Mouse (Mus musculus) hindbrain, postnatal 0 days (tissue): ENCODE measurements around the gene Gps1. TPM values are rescaled to one million over a fixed set of nuclear protein-coding genes. Genes with fewer than 3 reads are reported as not detected.

Source experiments
- ATAC-seq: fragments of 200-750 bp; cut with Nextera tagmentation; 2 replicates; pipeline ENCODE4 v1.8.0; 2017; ENCODE audit warnings: mild to moderate bottlenecking, moderate TSS enrichment, moderate library complexity
- DNase-seq: peaks from one replicate; pipeline ENCODE4 v3.0.0-alpha.2; 2015; ENCODE audit warnings: low spot score
- H3K27ac ChIP-seq: fragments of 300-500 bp; sonication (generic); 2 replicates; pipeline ENCODE4 v1.5.1; 2014; ENCODE audit warnings: mild to moderate bottlenecking
- H3K27me3 ChIP-seq: fragments of 300-500 bp; sonication (generic); 2 replicates; pipeline ENCODE4 v1.6.1; 2014; ENCODE audit warnings: low read length, mixed read lengths; ENCODE audit not compliant: insufficient read depth
- H3K36me3 ChIP-seq: fragments of 300-500 bp; sonication (generic); 2 replicates; pipeline ENCODE4 v1.6.1; 2014; ENCODE audit warnings: low read length, mixed read lengths; ENCODE audit not compliant: insufficient read depth
- H3K4me1 ChIP-seq: fragments of 300-500 bp; sonication (generic); 2 replicates; pipeline ENCODE4 v1.6.1; 2014; ENCODE audit warnings: antibody characterized with exemption, low read length, mixed read lengths; ENCODE audit not compliant: insufficient read depth
- H3K4me2 ChIP-seq: fragments of 300-500 bp; sonication (generic); 2 replicates; pipeline ENCODE4 v1.6.1; 2014; ENCODE audit warnings: low read depth, mild to moderate bottlenecking, low read length, moderate library complexity, mixed read lengths
- H3K4me3 ChIP-seq: fragments of 300-500 bp; sonication (generic); 2 replicates; pipeline ENCODE4 v1.5.1; 2014; ENCODE audit warnings: low read length
- H3K9ac ChIP-seq: fragments of 300-500 bp; sonication (generic); replicated peaks from 2 replicates; pipeline ENCODE4 v1.6.1; 2014; ENCODE audit warnings: mild to moderate bottlenecking, low read length, moderate library complexity, mixed read lengths
- H3K9me3 ChIP-seq: fragments of 300-500 bp; sonication (generic); 2 replicates; pipeline ENCODE4 v1.6.1; 2016; ENCODE audit warnings: low read length, mixed read lengths
- CTCF ChIP-seq: IDR thresholded peaks from 2 replicates; pipeline ENCODE4 v1.5.1; 2016; ENCODE audit warnings: antibody characterized with exemption, control low read depth, low read depth
- WGBS: fragments of 180-500 bp; shearing (Covaris S2); extraction: QIAGEN DNeasy Blood & Tissue Kit; methylation state at CpG from one replicate; pipeline ENCODE4 v1.1.7; 2014; 5-methylcytosine and 5-hydroxymethylcytosine counted together
- polyA plus RNA-seq: library from polyadenylated mRNA; unstranded; fragments of >200 nt; fragmentation: Nextera tagmentation; extraction: Ambion mirVana; gene quantifications from 2 replicates; pipeline ENCODE4 v1.2.1, GENCODE M21; 2015
- total RNA-seq: library from RNA; depleted of rRNA; stranded (reverse); fragments of >200 nt; gene quantifications from 2 replicates; pipeline ENCODE4 v1.2.3, GENCODE M21; 2014; rRNA removed

Gene Gps1
- total RNA-seq (304 and 314 TPM in 2 replicates), polyA plus RNA-seq (234 and 242 TPM in 2 replicates)

GRCm38 (mm10) chr11:120784064-120784791 lies at the start of gene Gps1, which contains the start of gene Rfng:
Gene Gps1, plus strand, starts transcription at chr11:120784272.
Gene Rfng, minus strand, starts transcription at chr11:120784207.
- Histone ChIP-seq H3K4me1 (peaks cover 13% of the 10 kb centered on the region; the same call in 1 of the 2 replicates), H3K9ac (peak within 1 kb of the TSS; percentile 92), H3K27me3 (no peaks in the 10 kb centered on the region), H3K27ac (peak within 1 kb of the TSS; percentile 87), H3K4me3 (peak within 1 kb of the TSS; percentile 82), H3K36me3 (peaks cover 41% of the 10 kb centered on the region), H3K9me3 (no peaks in the 10 kb centered on the region), H3K4me2 (peak within 1 kb of the TSS; percentile 98)
- no peak for TF ChIP-seq CTCF
- DNase-seq (peak; percentile 89), ATAC-seq (peak; percentile 81)
- WGBS: 1% methylated on average over 91 of the region's 107 CpGs

DNA sequence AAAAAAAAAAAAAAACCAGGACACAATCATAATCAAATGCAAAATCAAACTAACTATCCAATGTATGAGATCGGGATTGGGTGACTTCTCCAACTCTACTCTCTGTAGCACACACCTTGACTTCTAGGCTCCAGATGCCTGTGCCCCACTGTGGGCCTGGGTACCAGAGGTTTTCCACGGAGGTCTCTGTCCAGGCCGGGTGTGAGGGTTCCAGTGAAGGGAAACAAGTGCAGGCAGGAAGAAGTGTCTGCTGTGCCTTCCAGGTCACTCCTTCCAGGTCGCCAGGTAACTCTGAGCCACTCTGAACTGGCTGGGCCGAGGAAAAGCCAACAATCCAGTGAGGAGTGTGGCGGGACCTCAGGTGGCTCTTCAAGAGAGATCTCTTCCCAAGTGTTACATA lies 47.6 kb upstream of the Gps1 start:
- no peak overlapping the region for H3K4me3 ChIP-seq
- TF ChIP-seq CTCF: no peak

GRCm38 (mm10) chr11:120740981-120741380 lies 43.1 kb upstream of the Gps1 start:
- WGBS: 86% methylated on average over 5 of the region's 5 CpGs
- H3K4me3 ChIP-seq: no peak overlapping the region

More for the DNA sequence above, 47.6 kb upstream of the Gps1 start:
- H3K36me3 ChIP-seq: no peaks in the 10 kb centered on the region
- no peak overlapping the region for H3K9ac ChIP-seq
- H3K27me3 ChIP-seq: no peaks in the 10 kb centered on the region
- H3K4me1 ChIP-seq: no peaks in the 10 kb centered on the region
- WGBS: 79% methylated on average over 6 of the region's 6 CpGs
- no peak overlapping the region for H3K27ac ChIP-seq
- no peak overlapping the region for H3K4me2 ChIP-seq
- DNase-seq: no peak
- ATAC-seq: no peak
- H3K9me3 ChIP-seq: no peaks in the 10 kb centered on the region

DNA sequence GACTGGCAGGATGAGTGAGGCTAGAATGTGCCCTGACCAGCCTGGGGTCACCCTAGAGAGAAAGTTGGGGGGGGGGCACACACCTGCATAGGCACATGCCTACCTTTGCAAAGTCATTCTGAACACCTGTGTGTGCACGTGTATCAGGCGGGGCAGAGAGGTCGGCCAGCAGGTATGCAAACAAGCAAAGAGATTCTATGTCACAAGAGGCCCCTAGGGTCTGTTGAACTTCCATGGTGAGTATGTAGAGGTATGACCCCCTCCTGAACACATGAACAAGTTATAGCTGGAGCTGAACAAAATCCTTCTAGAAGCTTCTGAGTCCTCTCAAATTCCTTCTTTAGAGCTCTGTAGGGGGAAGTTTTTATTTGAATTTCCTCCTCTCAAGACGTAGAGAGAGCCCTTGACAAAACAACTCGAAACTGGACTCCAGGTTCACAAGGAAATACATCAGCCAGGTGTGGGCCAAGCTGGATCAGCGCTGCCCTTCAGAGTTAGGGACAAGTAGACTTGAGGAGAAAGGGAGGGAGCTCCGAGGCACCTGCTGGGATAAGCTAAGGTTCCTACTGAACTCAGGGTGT lies 39.9 kb upstream of the Gps1 start:
- Histone ChIP-seq H3K4me1 (no peaks in the 10 kb centered on the region), H3K27me3 (no peaks in the 10 kb centered on the region), H3K36me3 (no peaks in the 10 kb centered on the region), H3K9me3 (no peaks in the 10 kb centered on the region), H3K27ac (no peak overlapping the region), H3K4me3 (no peak overlapping the region), H3K9ac (no peak overlapping the region), H3K4me2 (no peak overlapping the region)
- ATAC-seq (no peak), DNase-seq (no peak)
- TF ChIP-seq CTCF: no peak
- WGBS: 79% methylated on average over 7 of the region's 7 CpGs

More at GRCm38 (mm10) chr11:120740981-120741380, 43.1 kb upstream of the Gps1 start:
- Histone ChIP-seq H3K27ac (no peak overlapping the region), H3K27me3 (no peaks in the 10 kb centered on the region), H3K4me1 (no peaks in the 10 kb centered on the region), H3K4me2 (no peak overlapping the region), H3K9ac (no peak overlapping the region), H3K9me3 (no peaks in the 10 kb centered on the region), H3K36me3 (no peaks in the 10 kb centered on the region)
- ATAC-seq (no peak), DNase-seq (no peak)
- TF ChIP-seq CTCF: no peak

- Histone ChIP-seq H3K4me2 (no peak overlapping the region), H3K4me3 (no peak overlapping the region), H3K27me3 (no peaks in the 10 kb centered on the region), H3K4me1 (no peaks in the 10 kb centered on the region), H3K27ac (no peak overlapping the region), H3K9me3 (no peaks in the 10 kb centered on the region), H3K9ac (no peak overlapping the region), H3K36me3 (no peaks in the 10 kb centered on the region)
- TF ChIP-seq CTCF: no peak
- DNase-seq (no peak), ATAC-seq (no peak)
- WGBS: 91% methylated on average over 4 of the region's 4 CpGs
Measured at GRCm38 (mm10) chr11:120747974-120748373, 36.1 kb upstream of the Gps1 start.

- no peak overlapping the region for H3K4me2 ChIP-seq
- no peak overlapping the region for H3K4me3 ChIP-seq
- H3K27me3 ChIP-seq: no peaks in the 10 kb centered on the region
- ATAC-seq (no peak), DNase-seq (peak; percentile 12)
- H3K4me1 ChIP-seq: no peaks in the 10 kb centered on the region
- peak; percentile 34; the same call in 1 of the 2 replicates for TF ChIP-seq CTCF
- H3K27ac ChIP-seq: no peak overlapping the region
- no peaks in the 10 kb centered on the region for H3K36me3 ChIP-seq
- no peak overlapping the region for H3K9ac ChIP-seq
- 60% methylated on average over 8 of the region's 8 CpGs for WGBS
- H3K9me3 ChIP-seq: no peaks in the 10 kb centered on the region
Measured at GRCm38 (mm10) chr11:120749430-120749829, 34.6 kb upstream of the Gps1 start.

- no peaks in the 10 kb centered on the region for H3K36me3 ChIP-seq
- H3K4me2 ChIP-seq: no peak overlapping the region
- no peak overlapping the region for H3K4me3 ChIP-seq
- no peak overlapping the region for H3K9ac ChIP-seq
- no peaks in the 10 kb centered on the region for H3K27me3 ChIP-seq
- H3K27ac ChIP-seq: no peak overlapping the region
- WGBS: 72% methylated on average over 4 of the region's 4 CpGs
- no peak for TF ChIP-seq CTCF
- H3K9me3 ChIP-seq: no peaks in the 10 kb centered on the region
- ATAC-seq (no peak), DNase-seq (no peak)
- no peaks in the 10 kb centered on the region for H3K4me1 ChIP-seq
Measured at GRCm38 (mm10) chr11:120751606-120752005, 32.5 kb upstream of the Gps1 start.
